Mouse (Mus musculus): ENCODE measurements around the gene 1110008P14Rik. TPM values are rescaled to one million over a fixed set of nuclear protein-coding genes. Genes with fewer than 3 reads are reported as not detected.

The 1110008P14Rik gene
- polyA plus RNA-seq, 1 experiment, result 104 TPM

- peaks cover 3% of the 10 kb centered on the region for H3K27me3 ChIP-seq (ENCODE audit: control insufficient read depth, insufficient read depth, insufficient read length)
- H3K36me3 ChIP-seq (ENCODE audit: control insufficient read depth, insufficient read depth), result peaks cover 3% of the 10 kb centered on the region
- H3K4me3 ChIP-seq (ENCODE audit: insufficient read depth, poor library complexity, severe bottlenecking), result no peak overlapping the region
- TF ChIP-seq MYOD1 (IDR thresholded peaks at IDR 0.05; ENCODE audit: control insufficient read depth, insufficient read length, low read depth), result no peak
- TF ChIP-seq CTCF (IDR thresholded peaks at IDR 0.05; ENCODE audit: control insufficient read depth, insufficient read depth, insufficient read length), result no peak
- TF ChIP-seq CEBPB (IDR thresholded peaks at IDR 0.05; ENCODE audit: low read depth), result no peak
- no peak for TF ChIP-seq MYOG (IDR thresholded peaks at IDR 0.05; ENCODE audit: control insufficient read depth, extremely low read depth, insufficient read length)
- TF ChIP-seq USF1 (IDR thresholded peaks at IDR 0.05; ENCODE audit: low read depth), result no peak
- peaks cover 18% of the 10 kb centered on the region for H3K79me2 ChIP-seq (ENCODE audit: control insufficient read depth, insufficient read depth)
- peak overlapping the region; percentile 16 for H3ac ChIP-seq (ENCODE audit: control insufficient read depth, insufficient read length, low read depth)
- H3K79me3 ChIP-seq (ENCODE audit: low read depth), result no peaks in the 10 kb centered on the region
These were observed 20.3 kb downstream of the 1110008P14Rik start for GRCm38 (mm10) chr2:32361437-32361836.

GRCm38 (mm10) chr2:32360741-32361140 lies 21.0 kb downstream of the 1110008P14Rik start:
- H3K4me3 ChIP-seq (ENCODE audit: insufficient read depth, poor library complexity, severe bottlenecking), result no peak overlapping the region
- no peak overlapping the region for H3ac ChIP-seq (ENCODE audit: control insufficient read depth, insufficient read length, low read depth)
- H3K79me2 ChIP-seq (ENCODE audit: control insufficient read depth, insufficient read depth), result peaks cover 18% of the 10 kb centered on the region
- TF ChIP-seq CTCF (IDR thresholded peaks at IDR 0.05; ENCODE audit: control insufficient read depth, insufficient read depth, insufficient read length) (no peak), FOSL1 (IDR thresholded peaks at IDR 0.05; ENCODE audit: insufficient read depth, low read length, poor library complexity, severe bottlenecking) (no peak), USF1 (IDR thresholded peaks at IDR 0.05; ENCODE audit: low read depth) (no peak), MYOG (IDR thresholded peaks at IDR 0.05; ENCODE audit: control insufficient read depth, extremely low read depth, insufficient read length) (no peak), MYOD1 (IDR thresholded peaks at IDR 0.05; ENCODE audit: control insufficient read depth, insufficient read length, low read depth) (no peak), CEBPB (IDR thresholded peaks at IDR 0.05; ENCODE audit: low read depth) (no peak), MAX (IDR thresholded peaks at IDR 0.05) (no peak)
- H3K27me3 ChIP-seq (ENCODE audit: control insufficient read depth, insufficient read depth, insufficient read length), result peaks cover 3% of the 10 kb centered on the region
- H3K79me3 ChIP-seq (ENCODE audit: low read depth), result no peaks in the 10 kb centered on the region
- H3K36me3 ChIP-seq (ENCODE audit: control insufficient read depth, insufficient read depth), result peaks cover 3% of the 10 kb centered on the region

GRCm38 (mm10) chr2:32358381-32358780 lies 23.4 kb downstream of the 1110008P14Rik start:
- Histone ChIP-seq H3K27me3 (ENCODE audit: control insufficient read depth, insufficient read depth, insufficient read length) (peaks cover 3% of the 10 kb centered on the region), H3ac (ENCODE audit: control insufficient read depth, insufficient read length, low read depth) (no peak overlapping the region), H3K4me3 (ENCODE audit: insufficient read depth, poor library complexity, severe bottlenecking) (no peak overlapping the region), H3K79me2 (ENCODE audit: control insufficient read depth, insufficient read depth) (peaks cover 3% of the 10 kb centered on the region), H3K79me3 (ENCODE audit: low read depth) (no peaks in the 10 kb centered on the region), H3K36me3 (ENCODE audit: control insufficient read depth, insufficient read depth) (no peaks in the 10 kb centered on the region)
- TF ChIP-seq CTCF (IDR thresholded peaks at IDR 0.05; ENCODE audit: control insufficient read depth, insufficient read depth, insufficient read length) (no peak), USF1 (IDR thresholded peaks at IDR 0.05; ENCODE audit: low read depth) (no peak), MYOD1 (IDR thresholded peaks at IDR 0.05; ENCODE audit: control insufficient read depth, insufficient read length, low read depth) (no peak), MYOG (IDR thresholded peaks at IDR 0.05; ENCODE audit: control insufficient read depth, extremely low read depth, insufficient read length) (no peak), FOSL1 (IDR thresholded peaks at IDR 0.05; ENCODE audit: insufficient read depth, low read length, poor library complexity, severe bottlenecking) (no peak), MAX (IDR thresholded peaks at IDR 0.05) (no peak), CEBPB (IDR thresholded peaks at IDR 0.05; ENCODE audit: low read depth) (no peak)

GRCm38 (mm10) chr2:32357710-32358109 lies 24.0 kb downstream of the 1110008P14Rik start:
- peaks cover 3% of the 10 kb centered on the region for H3K27me3 ChIP-seq (ENCODE audit: control insufficient read depth, insufficient read depth, insufficient read length)
- H3K79me3 ChIP-seq (ENCODE audit: low read depth), result no peaks in the 10 kb centered on the region
- H3K36me3 ChIP-seq (ENCODE audit: control insufficient read depth, insufficient read depth), result no peaks in the 10 kb centered on the region
- no peak overlapping the region for H3ac ChIP-seq (ENCODE audit: control insufficient read depth, insufficient read length, low read depth)
- no peak for TF ChIP-seq USF1 (IDR thresholded peaks at IDR 0.05; ENCODE audit: low read depth)
- TF ChIP-seq MYOG (IDR thresholded peaks at IDR 0.05; ENCODE audit: control insufficient read depth, extremely low read depth, insufficient read length), result no peak
- TF ChIP-seq CEBPB (IDR thresholded peaks at IDR 0.05; ENCODE audit: low read depth), result no peak
- no peak for TF ChIP-seq CTCF (IDR thresholded peaks at IDR 0.05; ENCODE audit: control insufficient read depth, insufficient read depth, insufficient read length)
- TF ChIP-seq MAX (IDR thresholded peaks at IDR 0.05), result no peak
- TF ChIP-seq FOSL1 (IDR thresholded peaks at IDR 0.05; ENCODE audit: insufficient read depth, low read length, poor library complexity, severe bottlenecking), result no peak
- TF ChIP-seq MYOD1 (IDR thresholded peaks at IDR 0.05; ENCODE audit: control insufficient read depth, insufficient read length, low read depth), result no peak
- no peaks in the 10 kb centered on the region for H3K79me2 ChIP-seq (ENCODE audit: control insufficient read depth, insufficient read depth)
- H3K4me3 ChIP-seq (ENCODE audit: insufficient read depth, poor library complexity, severe bottlenecking), result no peak overlapping the region

GRCm38 (mm10) chr2:32356216-32356615 lies 25.5 kb downstream of the 1110008P14Rik start:
- Histone ChIP-seq H3K4me3 (ENCODE audit: insufficient read depth, poor library complexity, severe bottlenecking) (no peak overlapping the region), H3ac (ENCODE audit: control insufficient read depth, insufficient read length, low read depth) (no peak overlapping the region), H3K27me3 (ENCODE audit: control insufficient read depth, insufficient read depth, insufficient read length) (peaks cover 3% of the 10 kb centered on the region), H3K36me3 (ENCODE audit: control insufficient read depth, insufficient read depth) (no peaks in the 10 kb centered on the region), H3K79me2 (ENCODE audit: control insufficient read depth, insufficient read depth) (peaks cover 7% of the 10 kb centered on the region), H3K79me3 (ENCODE audit: low read depth) (no peaks in the 10 kb centered on the region)
- no peak for TF ChIP-seq MAX (IDR thresholded peaks at IDR 0.05)
- TF ChIP-seq CTCF (IDR thresholded peaks at IDR 0.05; ENCODE audit: control insufficient read depth, insufficient read depth, insufficient read length), result no peak
- TF ChIP-seq MYOG (IDR thresholded peaks at IDR 0.05; ENCODE audit: control insufficient read depth, extremely low read depth, insufficient read length), result no peak
- TF ChIP-seq USF1 (IDR thresholded peaks at IDR 0.05; ENCODE audit: low read depth), result no peak
- TF ChIP-seq CEBPB (IDR thresholded peaks at IDR 0.05; ENCODE audit: low read depth), result no peak
- TF ChIP-seq FOSL1 (IDR thresholded peaks at IDR 0.05; ENCODE audit: insufficient read depth, low read length, poor library complexity, severe bottlenecking), result no peak
- no peak for TF ChIP-seq MYOD1 (IDR thresholded peaks at IDR 0.05; ENCODE audit: control insufficient read depth, insufficient read length, low read depth)
